Comparison of ENCODE assay signal across 18 mouse cellular contexts in the genomic region with DNA sequence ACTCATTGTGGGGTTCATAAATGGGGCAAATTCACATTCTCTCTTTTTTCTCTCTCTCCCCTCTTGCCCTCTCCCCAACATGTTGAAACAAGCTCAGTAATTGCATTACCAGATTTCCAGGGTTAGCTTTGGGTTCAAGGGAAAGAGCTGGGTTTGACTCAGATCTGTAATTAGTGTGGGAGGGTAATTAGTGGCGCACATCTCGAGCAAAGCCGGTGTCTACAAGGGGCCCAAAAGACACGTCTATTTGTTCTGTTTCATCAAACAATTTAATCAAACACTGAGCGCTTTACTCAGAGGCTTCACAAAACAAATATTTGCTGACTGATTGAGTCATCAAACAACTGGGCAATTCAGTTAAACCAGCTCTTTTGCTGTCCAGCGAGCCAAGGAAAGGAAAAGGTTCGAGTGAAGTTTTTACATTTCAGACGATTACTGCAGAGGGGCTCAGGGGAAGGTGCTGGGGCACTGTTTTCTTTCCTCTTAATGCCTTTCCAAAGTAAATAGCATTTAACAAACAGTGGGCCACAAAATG.
A peak's percentile ranks its signal among the peaks of the same experiment; 100 is the strongest.
DNase-seq lines count a peak whose midpoint lies in the region; ATAC-seq and TF ChIP-seq lines count a peak whose summit lies in the region.
"Had no signal": no experiment of that assay in that cellular context is flagged by ENCODE, and none has a peak within 500 bp of the region (broad histone marks: within the 10 kb centered on the region; RNA-seq: fewer than 3 reads in every experiment).

No protein-coding gene starts in this region.

- DNase-seq in liver: no peak
- no peak for DNase-seq in CH12.LX (ENCODE audit: extremely low read depth)
- peak; percentile 79 for DNase-seq in Muller cell, postnatal 12 days (ENCODE audit: inconsistent ontology term)
- DNase-seq in thymus, postnatal 25 days: no peak
- DNase-seq in stomach, postnatal 0 days (ENCODE audit: low spot score): no peak
- DNase-seq: adrenal gland, adult 8-10 months; cerebellum, adult 2 months; gastrocnemius, postnatal 36 days; heart, postnatal 10 days; kidney, adult 2 months; kidney, postnatal 36 days; thymus, adult 18-20 months had no signal

- no peaks in the 10 kb centered on the region for H3K79me2 ChIP-seq in CH12.LX (replicated peaks; ENCODE audit: control insufficient read depth, extremely low read depth, insufficient read depth, poor library complexity, severe bottlenecking)

- no peak overlapping the region for H3K27ac ChIP-seq in liver, embryonic 12.5 days
- H3K27ac ChIP-seq in CH12.LX (ENCODE audit: insufficient read depth, low read depth): no peak overlapping the region
- H3K27ac ChIP-seq in liver, embryonic 16.5 days (ENCODE audit: low read length): no peak overlapping the region
- H3K27ac ChIP-seq in stomach, postnatal 0 days (replicated peaks): no peak overlapping the region
- H3K27ac ChIP-seq: hindbrain, embryonic 14.5 days; midbrain, embryonic 13.5 days had no signal

- no peaks in the 10 kb centered on the region for H3K4me1 ChIP-seq in liver, embryonic 12.5 days
- peaks cover 17 to 53% of the 10 kb centered on the region in 2 experiments for H3K4me1 ChIP-seq in CH12.LX (ENCODE audit: control insufficient read depth in 1 of 2, insufficient read depth in 2 of 2)
- no peaks in the 10 kb centered on the region; the same call in 1 of the 2 replicates for H3K4me1 ChIP-seq in liver, embryonic 16.5 days (ENCODE audit: control insufficient read depth, low read depth, low read length)
- H3K4me1 ChIP-seq in stomach, postnatal 0 days (replicated peaks; ENCODE audit: control insufficient read depth, insufficient read depth): no peaks in the 10 kb centered on the region

- peaks cover 23% of the 10 kb centered on the region for H3K27me3 ChIP-seq in liver, embryonic 12.5 days (replicated peaks)
- no peaks in the 10 kb centered on the region for H3K27me3 ChIP-seq in CH12.LX (replicated peaks)
- peaks cover 7% of the 10 kb centered on the region for H3K27me3 ChIP-seq in liver, embryonic 16.5 days (ENCODE audit: control insufficient read depth, insufficient read depth, low read depth, low read length)
- no peaks in the 10 kb centered on the region for H3K27me3 ChIP-seq in stomach, postnatal 0 days (ENCODE audit: control insufficient read depth, insufficient read depth, low read length)

- no peak overlapping the region for H3K4me3 ChIP-seq in liver, embryonic 12.5 days
- no peak overlapping the region for H3K4me3 ChIP-seq in CH12.LX (replicated peaks in 1 of 3; ENCODE audit: low read depth in 2 of 3, low read length in 2 of 3, poor library complexity in 1 of 3)
- no peak overlapping the region for H3K4me3 ChIP-seq in liver, embryonic 16.5 days (ENCODE audit: low read depth, low read length)
- no peak overlapping the region for H3K4me3 ChIP-seq in stomach, postnatal 0 days (ENCODE audit: low read depth, low read length)
- H3K4me3 ChIP-seq: heart, embryonic 10.5 days; midbrain, embryonic 13.5 days had no signal

- in situ Hi-C loops in CH12.LX (cut with MboI; ENCODE audit: low pct_ligation_motif_present, low pct_unique_long_range_greater_than_20kb, low sequenced_read_pairs): loop anchor here (10.0 to 25.0 kb wide), 2 partner anchors 217 to 556 kb away; no protein-coding TSS in a partner anchor

- H3K4me2 ChIP-seq in liver, embryonic 12.5 days: 0 out of 2 replicates have a peak overlapping the region, but pooled peaks have one; percentile 2
- no peak overlapping the region for H3K4me2 ChIP-seq in CH12.LX (ENCODE audit: insufficient read depth, low read depth, poor library complexity, severe bottlenecking)
- H3K4me2 ChIP-seq in liver, embryonic 16.5 days (ENCODE audit: low read depth, low read length): 0 out of 2 replicates have a peak overlapping the region, but pooled peaks have one; percentile 1
- H3K4me2 ChIP-seq in stomach, postnatal 0 days (replicated peaks; ENCODE audit: low read depth): no peak overlapping the region
- H3K4me2 ChIP-seq: hindbrain, embryonic 14.5 days; midbrain, embryonic 13.5 days had no signal

- H3K9me3 ChIP-seq in liver, embryonic 12.5 days (replicated peaks): no peaks in the 10 kb centered on the region
- no peaks in the 10 kb centered on the region for H3K9me3 ChIP-seq in CH12.LX (replicated peaks; ENCODE audit: low read length)
- no peaks in the 10 kb centered on the region for H3K9me3 ChIP-seq in liver, embryonic 16.5 days (replicated peaks; ENCODE audit: control insufficient read depth, low read length)
- no peaks in the 10 kb centered on the region for H3K9me3 ChIP-seq in stomach, postnatal 0 days (ENCODE audit: control insufficient read depth, low read length)
- H3K9me3 ChIP-seq: heart, embryonic 10.5 days; midbrain, embryonic 13.5 days had no signal

- WGBS in liver, embryonic 12.5 days (ENCODE audit: insufficient replicate concordance): 68% methylated on average over 8 of the region's 8 CpGs
- WGBS in liver, embryonic 16.5 days (ENCODE audit: insufficient replicate concordance): 57% methylated on average over 8 of the region's 8 CpGs
- 43% methylated on average over 8 of the region's 8 CpGs for WGBS in stomach, postnatal 0 days

- TF ChIP-seq POLR2A in CH12.LX (IDR thresholded peaks at IDR 0.05; ENCODE audit: low read depth, low read length): no peak

- no peak for TF ChIP-seq CTCF in CH12.LX (conservative IDR thresholded peaks at IDR 0.05 in 1 of 2, IDR thresholded peaks at IDR 0.05 in 1 of 2; ENCODE audit: low read depth in 2 of 2, low read length in 2 of 2)
- no peak for TF ChIP-seq CTCF in stomach, postnatal 0 days (IDR thresholded peaks at IDR 0.05; ENCODE audit: low read depth)

- no peak overlapping the region for H3K9ac ChIP-seq in liver, embryonic 12.5 days
- no peak overlapping the region for H3K9ac ChIP-seq in CH12.LX (ENCODE audit: insufficient read depth, low read depth)
- no peak overlapping the region for H3K9ac ChIP-seq in liver, embryonic 16.5 days (ENCODE audit: low read depth, low read length)
- H3K9ac ChIP-seq in stomach, postnatal 0 days (ENCODE audit: low read length): no peak overlapping the region
- H3K9ac ChIP-seq: hindbrain, embryonic 14.5 days; midbrain, embryonic 13.5 days had no signal

- ATAC-seq in liver, embryonic 12.5 days: peak; percentile 24; the same call in 1 of the 2 replicates
- no peak for ATAC-seq in liver, embryonic 16.5 days (ENCODE audit: low read depth)
- ATAC-seq in stomach, postnatal 0 days (ENCODE audit: low FRiP score, low TSS enrichment): no peak
- ATAC-seq: CD4-positive, CD25-positive, alpha-beta regulatory T cell, adult 4 months; midbrain, embryonic 13.5 days had no signal

- dilution Hi-C loops in CH12.LX (cut with MboI; ENCODE audit: extremely low pct_ligation_motif_present, extremely low pct_unique_long_range_greater_than_20kb, low sequenced_read_pairs): no loop called here

- no peak for TF ChIP-seq EP300 in CH12.LX (IDR thresholded peaks at IDR 0.05; ENCODE audit: low read length)
- TF ChIP-seq EP300 in stomach, postnatal 0 days (optimal IDR thresholded peaks at IDR 0.05): no peak

- no peaks in the 10 kb centered on the region for H3K36me3 ChIP-seq in liver, embryonic 12.5 days
- no peaks in the 10 kb centered on the region for H3K36me3 ChIP-seq in CH12.LX (replicated peaks in 1 of 2; ENCODE audit: control insufficient read depth in 1 of 2, insufficient read depth in 1 of 2, low read length in 1 of 2)
- no peaks in the 10 kb centered on the region for H3K36me3 ChIP-seq in liver, embryonic 16.5 days (ENCODE audit: control insufficient read depth, insufficient read depth)
- H3K36me3 ChIP-seq in stomach, postnatal 0 days (ENCODE audit: control insufficient read depth, insufficient read depth, low read length): no peaks in the 10 kb centered on the region
- H3K36me3 ChIP-seq: heart, embryonic 10.5 days; midbrain, embryonic 13.5 days had no signal

- TF ChIP-seq RAD21 in CH12.LX (IDR thresholded peaks at IDR 0.05; ENCODE audit: low read depth, low read length): no peak

TF ChIP-seq in CH12.LX, 34 proteins besides CTCF, POLR2A, EP300 and RAD21:
- no peak for TF ChIP-seq MAFK (IDR thresholded peaks at IDR 0.05; ENCODE audit: insufficient replicate concordance, low read length)
- no peak for TF ChIP-seq TCF12 (IDR thresholded peaks at IDR 0.05; ENCODE audit: low read depth, low read length)
- TF ChIP-seq IRF4 (IDR thresholded peaks at IDR 0.05; ENCODE audit: low read depth, low read length): 0 out of 2 replicates have a peak, but pooled peaks have one; percentile 20

Comparison
In these comparisons a context has a peak if more than half of its experiments do, and no peak if none do; other contexts are left out.
1. H3K4me2 ChIP-seq: peak in liver, embryonic 12.5 days (single experiment) and liver, embryonic 16.5 days (single experiment); none in CH12.LX (single experiment) and stomach, postnatal 0 days (single experiment).